Comparison of ENCODE assay signal across 9 mouse cellular contexts in genomic region chr2:93068942-93069341, GRCm38 (mm10). TPM values are rescaled to one million over a fixed set of nuclear protein-coding genes. Genes with fewer than 3 reads are reported as not detected.
DNase-seq lines count a peak whose midpoint lies in the region; ATAC-seq and TF ChIP-seq lines count a peak whose summit lies in the region.
"Had no signal": no experiment of that assay in that cellular context is flagged by ENCODE, and none has a peak within 500 bp of the region (broad histone marks: within the 10 kb centered on the region; RNA-seq: fewer than 3 reads in every experiment).

No protein-coding gene starts in this region.

- in situ Hi-C loops in Patski (cut with MboI; ENCODE audit: low pct_unique_long_range_greater_than_20kb) = loop anchor here (5.0 kb wide), 3 partner anchors 118 to 408 kb away; partner anchors contain the start of gene Trp53i11

- H3K27ac ChIP-seq in kidney, adult 2 months (ENCODE audit: insufficient read depth, low read depth, low read length) = no peak overlapping the region
- no peak overlapping the region for H3K27ac ChIP-seq in kidney, embryonic 16.5 days (ENCODE audit: low read length)
- H3K27ac ChIP-seq: liver, embryonic 13.5 days had no signal

- H3K27me3 ChIP-seq in kidney, adult 2 months (replicated peaks; ENCODE audit: control insufficient read depth, insufficient read depth, low read length) = no peaks in the 10 kb centered on the region
- no peaks in the 10 kb centered on the region for H3K27me3 ChIP-seq in kidney, embryonic 16.5 days (ENCODE audit: insufficient read depth, low read length)
- H3K27me3 ChIP-seq in Patski = peaks cover 10% of the 10 kb centered on the region

- no peak for TF ChIP-seq POLR2A in kidney, adult 2 months (IDR thresholded peaks at IDR 0.05; ENCODE audit: low read depth, low read length)

- no peak overlapping the region for H3K4me2 ChIP-seq in kidney, embryonic 16.5 days (replicated peaks; ENCODE audit: low read depth, low read length)
- H3K4me2 ChIP-seq: liver, embryonic 13.5 days had no signal

- 32% methylated on average over 2 of the region's 2 CpGs for WGBS in kidney, adult 2 months
- WGBS in kidney, embryonic 16.5 days = 38% methylated on average over 2 of the region's 2 CpGs

- H3K9ac ChIP-seq in kidney, embryonic 16.5 days (replicated peaks; ENCODE audit: low read length) = no peak overlapping the region
- H3K9ac ChIP-seq: liver, embryonic 13.5 days had no signal

- peak; percentile 28 for DNase-seq in kidney, adult 2 months
- peak; percentile 66 to 67 for DNase-seq in B cell, adult 2 months
- DNase-seq in Patski (ENCODE audit: low read depth, low spot score) = no peak
- peak; percentile 51 for DNase-seq in embryo, embryonic 9.5 days (ENCODE audit: extremely low spot score)
- DNase-seq in lung, postnatal 36 days = peak; percentile 14
- no peak for DNase-seq in gastrocnemius, postnatal 4 days (ENCODE audit: low spot score in 2 of 2)
- DNase-seq: liver, embryonic 13.5 days had no signal

- ATAC-seq in kidney, embryonic 16.5 days (ENCODE audit: low FRiP score, low TSS enrichment) = no peak
- no peak for ATAC-seq in Patski
- ATAC-seq in activated CD4-positive, CD25-positive, alpha-beta regulatory T cell, adult 4 months = no peak

- POLR2A ChIA-PET in Patski (lab: Charles Lee) = no interaction called here

- no peaks in the 10 kb centered on the region for H3K4me1 ChIP-seq in kidney, adult 2 months (ENCODE audit: control insufficient read depth, insufficient read depth, low read length)
- no peaks in the 10 kb centered on the region for H3K4me1 ChIP-seq in kidney, embryonic 16.5 days (ENCODE audit: insufficient read depth, low read length)
- H3K4me1 ChIP-seq: liver, embryonic 13.5 days had no signal

- H3K36me3 ChIP-seq in kidney, adult 2 months (ENCODE audit: control insufficient read depth, insufficient read depth, low read length) = no peaks in the 10 kb centered on the region
- no peaks in the 10 kb centered on the region for H3K36me3 ChIP-seq in kidney, embryonic 16.5 days (ENCODE audit: insufficient read depth, low read length)
- H3K36me3 ChIP-seq: liver, embryonic 13.5 days had no signal

- TF ChIP-seq CTCF in kidney, adult 2 months (conservative IDR thresholded peaks at IDR 0.05; ENCODE audit: insufficient read depth, insufficient read length, low read depth, low read length) = peak; percentile 61
- peak; percentile 85 for TF ChIP-seq CTCF in Patski (IDR thresholded peaks at IDR 0.05)

- H3K9me3 ChIP-seq in kidney, embryonic 16.5 days (ENCODE audit: low read length) = no peaks in the 10 kb centered on the region
- H3K9me3 ChIP-seq: liver, embryonic 13.5 days had no signal

- CTCF ChIA-PET in Patski (lab: Charles Lee) = interaction anchor here (0.7 to 5.0 kb wide), 25 partner anchors 9 to 406 kb away, joined by 3 to 27 read pairs (median 4); partner anchors contain the start of gene Trp53i11

- H3K4me3 ChIP-seq in kidney, adult 2 months (ENCODE audit: insufficient read depth, low read depth, low read length) = no peak overlapping the region
- no peak overlapping the region for H3K4me3 ChIP-seq in kidney, embryonic 16.5 days (ENCODE audit: low read length)
- H3K4me3 ChIP-seq: liver, embryonic 13.5 days had no signal

RNA-seq across cellular contexts. Expression of gene Prdm11, which starts 23.0 kb away (rescaled TPM):
- 3.6 and 4.4 TPM in 2 replicates for polyA plus RNA-seq in kidney, adult 2 months (2012; rRNA removed)
- polyA plus RNA-seq in kidney, embryonic 16.5 days (2015; fragmentation: Nextera tagmentation; extraction: Ambion mirVana) = 5.5 and 6.2 TPM in 2 replicates
- 4.8 TPM for polyA plus RNA-seq in Patski (2021)
- 1 to 10 TPM in 1 of 2 experiments, under 1 TPM in 1; 0.99 to 1.3 TPM for polyA plus RNA-seq in activated CD4-positive, CD25-positive, alpha-beta regulatory T cell, adult 4 months (2017; shearing (Covaris generic))
- total RNA-seq in gastrocnemius, postnatal 4 days (2021) = 1 to 10 TPM; 6.7 TPM

Comparison
In these comparisons a context has a peak if more than half of its experiments do, and no peak if none do; other contexts are left out.
1. DNase-seq: peak in kidney, adult 2 months (single experiment), B cell, adult 2 months (2 of 2), embryo, embryonic 9.5 days (single experiment) and lung, postnatal 36 days (single experiment); none in Patski (single experiment) and gastrocnemius, postnatal 4 days (0 of 2).